Mouse (Mus musculus) megakaryocyte-erythroid progenitor cell, adult 5-6 weeks (primary cell): ENCODE measurements around the gene Paf1. TPM values are rescaled to one million over a fixed set of nuclear protein-coding genes. Genes with fewer than 3 reads are reported as not detected.
A peak's percentile ranks its signal among the peaks of the same experiment; 100 is the strongest.
"Not testable (repeated sequence)": the region's sequence is repeated elsewhere in the genome, so short reads cannot be mapped to it uniquely, and the experiment has no call there.

ENCODE experiments used
- ATAC-seq: replicated peaks from 2 replicates; pipeline ENCODE4 v1.8.0; 2016; ENCODE audit warnings: mild to moderate bottlenecking, inconsistent platforms; ENCODE audit not compliant: severe bottlenecking, poor library complexity, low FRiP score, low TSS enrichment
- total RNA-seq, 2 experiments: library from RNA; stranded (forward) in 1 of 2; stranded (reverse) in 1 of 2; fragments of 200-1000, 215-1000 nt in 1 of 2; fragments of >200 nt in 1 of 2; fragmentation: Nextera tagmentation in 1 of 2; gene quantifications; 2 replicates each; pipeline ENCODE4 v1.2.3; 2014 to 2017

Paf1 gene
- total RNA-seq, 2 experiments from 2014 or later, result 84.6 to 129 TPM

DNA sequence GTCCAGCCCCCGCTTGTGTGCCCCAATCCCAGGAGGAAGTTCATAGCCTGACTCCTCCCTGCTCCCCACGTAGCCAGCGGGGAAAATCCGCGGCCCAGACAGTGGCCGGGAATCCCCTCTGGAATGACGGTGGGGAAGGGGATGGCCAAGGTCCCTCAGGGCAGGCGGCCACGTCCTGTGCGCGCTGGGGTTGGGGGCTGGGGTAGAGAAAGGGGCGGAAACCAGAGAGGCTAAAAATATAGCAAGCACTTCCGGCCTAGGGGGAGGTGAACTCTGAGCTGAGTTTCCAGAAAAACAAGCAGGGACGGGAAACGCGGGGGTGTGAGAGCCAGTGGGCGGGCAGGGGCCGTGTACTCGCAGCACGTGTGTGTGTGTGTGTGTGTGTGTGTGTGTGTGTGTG lies 10.8 kb upstream of the Paf1 start:
- ATAC-seq, result no peak

DNA sequence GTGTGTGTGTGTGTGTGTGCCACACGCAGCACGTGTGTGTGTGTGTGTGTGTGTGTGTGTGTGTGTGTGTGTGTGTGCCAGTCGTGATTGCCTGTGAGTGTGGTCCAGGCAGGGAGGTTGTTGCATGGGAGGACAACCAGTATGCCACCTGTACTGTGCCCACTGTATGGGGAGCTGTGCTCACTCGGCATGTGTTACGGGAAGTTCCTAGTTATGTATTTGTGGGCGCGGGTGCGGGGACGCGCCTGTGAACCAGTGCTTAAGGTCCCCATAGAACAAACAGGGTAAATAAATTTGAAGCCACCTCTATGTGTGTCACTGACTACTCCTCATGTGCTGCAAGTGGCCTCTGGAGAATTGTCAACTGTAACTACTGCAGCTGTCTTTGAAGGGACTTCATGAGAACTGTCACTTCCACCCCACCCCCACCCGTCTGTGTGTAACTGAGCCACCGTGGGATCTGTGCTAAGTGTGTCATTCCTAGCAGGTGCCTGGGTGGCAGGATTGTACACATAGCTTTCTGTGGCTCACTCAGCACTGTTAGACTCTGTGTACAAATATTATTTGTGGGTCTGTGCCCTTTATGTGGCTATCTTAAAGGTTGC lies 10.3 kb upstream of the Paf1 start:
- no peak for ATAC-seq

DNA sequence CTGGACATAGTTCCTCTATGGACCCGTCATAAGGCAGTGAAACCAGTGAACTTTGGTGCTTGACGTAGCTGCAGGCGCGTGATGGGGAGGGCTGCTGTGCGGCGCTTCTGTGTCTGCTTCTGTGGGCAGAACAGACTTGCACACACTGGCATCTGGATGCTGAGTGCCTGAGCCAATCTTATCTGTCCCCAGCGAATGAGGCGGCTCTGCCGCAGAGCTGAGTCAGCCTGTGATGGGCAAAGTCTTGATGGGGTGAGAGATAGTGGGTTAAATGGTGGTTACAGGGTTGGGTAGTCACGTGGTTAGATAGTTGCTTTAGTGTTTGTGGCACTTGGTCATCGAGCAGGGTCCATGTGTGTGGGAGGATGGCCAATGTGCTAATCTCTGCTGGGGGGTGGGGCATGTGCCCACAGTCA lies 9.8 kb upstream of the Paf1 start:
- ATAC-seq, result peak; percentile 61

DNA sequence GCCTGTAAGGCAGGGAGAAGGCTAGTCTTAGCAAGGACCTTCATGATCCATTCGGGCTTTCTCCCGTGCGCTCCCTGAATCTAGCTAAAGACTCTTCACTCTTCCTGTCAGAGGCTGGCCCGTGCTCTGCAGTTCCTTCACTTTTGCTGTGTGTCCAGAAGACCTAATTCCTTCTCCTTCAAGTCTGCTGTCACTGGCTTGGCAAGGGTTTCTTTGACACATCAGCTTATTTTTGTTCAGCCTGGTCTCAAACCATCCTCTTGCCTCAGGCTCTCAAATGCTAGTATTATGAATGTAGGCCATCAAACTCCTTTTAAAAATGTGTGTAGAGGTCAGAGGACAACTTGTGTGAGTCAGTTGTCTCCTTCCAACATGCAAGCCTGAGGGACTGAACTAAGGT lies 9.1 kb upstream of the Paf1 start:
- no peak for ATAC-seq

DNA sequence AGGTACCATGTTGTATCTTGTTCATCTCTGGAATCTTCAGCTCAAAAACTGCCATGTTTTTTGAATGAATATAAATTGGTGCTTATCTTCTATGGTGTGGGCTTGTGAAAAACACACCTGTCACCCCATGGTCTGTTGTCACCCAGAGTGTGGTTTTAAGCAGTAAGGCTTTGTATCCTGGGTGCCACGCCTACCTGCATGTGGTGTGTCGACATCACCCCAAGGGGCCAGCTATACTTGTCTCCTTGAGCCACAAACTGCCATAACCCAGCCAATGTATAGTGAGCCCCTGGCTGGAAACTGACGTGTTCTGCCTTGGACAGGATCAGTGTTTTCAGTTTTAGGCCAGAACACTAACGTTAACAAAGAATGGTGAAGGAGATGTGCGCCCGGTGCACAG lies 8.6 kb upstream of the Paf1 start:
- no peak for ATAC-seq

DNA sequence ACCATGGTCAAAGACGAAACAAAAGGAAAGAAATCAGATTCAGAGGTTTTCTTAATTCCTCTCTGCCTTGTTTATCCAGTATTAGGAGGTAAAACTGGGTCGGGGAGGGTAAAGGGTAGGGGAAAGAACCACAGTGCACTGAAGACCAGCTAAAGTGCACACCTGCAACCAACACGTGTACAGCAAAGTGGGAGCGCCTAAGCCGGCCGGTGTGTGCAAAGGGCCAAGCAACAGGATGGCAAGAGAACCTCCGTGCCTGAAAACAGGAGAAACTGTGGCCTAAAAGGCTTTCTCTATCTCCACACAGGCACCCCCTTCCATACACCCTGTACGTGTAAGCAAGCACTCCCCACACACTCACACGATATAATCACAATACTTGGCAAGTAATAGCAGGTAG lies 7.6 kb upstream of the Paf1 start:
- ATAC-seq, result no peak

DNA sequence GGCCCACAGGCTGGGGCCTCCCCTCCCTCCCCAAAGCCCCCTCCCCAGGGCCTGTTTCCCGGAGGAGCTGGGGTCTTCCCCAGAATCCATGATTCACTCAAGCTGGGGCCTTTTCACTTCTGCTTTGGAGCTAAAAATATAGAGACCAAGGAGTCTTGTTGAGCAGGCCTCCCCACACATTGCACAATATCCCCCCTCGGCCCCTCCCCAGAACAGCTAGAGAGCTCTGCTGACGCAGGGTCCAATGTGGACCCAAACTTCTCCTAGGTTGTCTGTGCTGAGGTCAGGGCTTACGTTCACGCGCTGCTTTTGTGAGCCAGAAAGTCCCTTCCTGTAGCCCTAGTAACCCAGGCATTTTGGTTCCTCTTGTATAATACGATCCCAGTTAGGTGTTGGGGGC lies 6.7 kb upstream of the Paf1 start:
- no peak for ATAC-seq

DNA sequence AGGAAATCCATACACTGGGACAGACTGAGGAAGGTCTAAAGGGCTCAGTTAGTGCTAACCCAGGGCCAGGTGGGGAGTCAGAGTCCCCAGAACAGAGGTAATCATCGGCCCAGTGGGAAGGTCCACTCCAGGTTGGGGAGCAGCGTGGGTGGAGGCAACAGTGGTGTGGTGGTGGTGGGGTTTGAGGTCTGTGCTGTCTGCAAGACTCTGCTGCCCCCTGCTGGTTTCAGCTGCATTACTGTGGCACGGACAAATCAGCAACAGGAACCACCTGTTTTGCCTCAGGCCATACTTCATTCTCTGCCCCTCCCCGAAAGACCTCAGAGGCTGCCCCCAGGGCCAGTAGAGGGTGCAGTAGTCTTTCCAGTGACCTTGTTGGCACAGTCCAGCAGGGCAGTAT lies 6.3 kb upstream of the Paf1 start:
- peak; percentile 61 for ATAC-seq

DNA sequence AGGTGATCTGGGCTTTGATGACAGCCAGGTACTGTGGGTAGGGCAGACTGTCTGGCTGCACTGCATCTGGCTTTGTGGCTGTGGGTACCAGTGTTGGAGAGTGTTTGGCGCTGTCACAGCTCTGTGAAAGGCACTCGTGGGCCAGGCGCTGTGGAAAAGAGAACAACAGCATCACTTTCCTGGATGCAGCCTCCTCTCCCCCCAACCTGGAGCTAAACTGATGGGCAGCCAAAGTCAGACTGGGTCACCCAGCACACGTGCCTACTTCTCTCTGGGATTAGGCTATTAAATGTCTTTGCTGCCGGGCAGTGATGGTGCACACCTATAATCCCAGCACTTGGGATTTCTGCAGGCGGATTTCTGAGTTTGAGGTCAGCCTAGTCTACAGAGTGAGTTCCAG lies 5.9 kb upstream of the Paf1 start:
- ATAC-seq, result not testable (repeated sequence)

DNA sequence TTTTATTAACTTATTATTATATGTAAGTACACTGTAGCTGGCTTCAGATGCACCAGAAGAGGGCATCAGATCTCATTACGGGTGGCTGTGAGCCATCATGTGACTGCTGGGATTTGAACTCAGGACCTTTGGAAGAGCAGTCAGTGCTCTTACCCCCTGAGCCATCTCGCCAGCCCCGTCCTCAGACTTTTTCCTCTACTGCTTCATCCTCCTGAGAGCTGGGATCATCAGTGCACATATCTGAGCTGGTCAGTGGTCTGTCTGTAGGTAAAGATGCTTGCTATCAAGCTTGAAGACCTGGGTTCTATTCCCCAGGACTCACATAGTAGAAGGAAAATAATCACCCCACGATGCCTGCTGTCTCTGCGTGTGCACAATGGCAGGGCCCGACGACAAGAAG lies 5.4 kb upstream of the Paf1 start:
- not testable (repeated sequence) for ATAC-seq

DNA sequence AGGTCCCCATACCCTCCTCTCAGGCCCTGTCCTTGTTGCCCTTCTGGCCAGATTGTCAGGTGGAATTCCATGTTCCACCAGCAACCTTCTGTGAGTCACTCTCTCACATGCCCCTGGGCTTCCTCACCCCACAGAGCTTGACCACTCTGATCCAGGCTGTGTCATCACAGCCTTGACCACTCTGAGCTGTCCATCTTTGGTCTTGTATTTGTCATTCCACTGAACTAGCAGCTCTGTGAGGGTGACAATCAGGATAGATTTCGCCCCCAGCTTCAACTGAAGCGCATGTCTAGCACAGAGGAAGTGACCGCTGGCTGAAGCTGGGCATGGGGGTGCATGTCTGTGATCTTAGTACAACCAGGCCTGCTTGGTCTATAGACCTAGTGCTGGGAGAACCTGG lies 2.4 kb upstream of the Paf1 start:
- ATAC-seq, result no peak

DNA sequence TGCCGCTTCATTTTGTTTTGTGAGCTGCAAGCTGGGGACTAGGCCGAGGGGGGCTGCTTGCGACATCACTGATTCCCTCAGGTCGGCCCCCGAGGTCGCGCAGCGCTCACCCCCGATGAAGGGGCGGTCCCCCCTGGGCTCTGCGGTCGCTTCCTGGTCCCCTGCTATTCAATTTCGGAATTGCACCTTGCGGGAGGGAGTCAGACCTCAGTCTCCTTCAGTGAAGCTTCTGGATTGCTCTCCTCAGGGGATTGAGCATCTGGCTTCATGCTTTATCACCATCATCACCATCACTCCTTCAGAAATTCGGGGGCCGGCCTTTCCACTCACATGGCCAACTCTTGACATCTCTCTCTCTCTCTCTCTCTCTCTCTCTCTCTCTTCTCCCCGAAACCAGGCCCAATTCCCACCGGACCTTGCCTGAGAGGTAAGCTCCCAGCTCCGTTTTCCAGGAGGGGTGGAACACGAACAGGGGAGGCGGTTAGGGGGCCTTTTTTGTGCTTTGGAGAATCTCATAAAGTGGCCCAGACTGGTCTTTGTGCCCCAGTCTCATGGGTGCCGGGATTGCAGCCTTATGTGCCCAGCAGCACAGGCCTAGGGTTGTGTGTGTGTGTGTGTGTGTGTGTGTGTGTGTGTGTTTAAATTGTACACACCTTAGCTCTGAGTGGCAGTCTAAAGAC lies 661 bp downstream of the Paf1 start:
- no peak for ATAC-seq

DNA sequence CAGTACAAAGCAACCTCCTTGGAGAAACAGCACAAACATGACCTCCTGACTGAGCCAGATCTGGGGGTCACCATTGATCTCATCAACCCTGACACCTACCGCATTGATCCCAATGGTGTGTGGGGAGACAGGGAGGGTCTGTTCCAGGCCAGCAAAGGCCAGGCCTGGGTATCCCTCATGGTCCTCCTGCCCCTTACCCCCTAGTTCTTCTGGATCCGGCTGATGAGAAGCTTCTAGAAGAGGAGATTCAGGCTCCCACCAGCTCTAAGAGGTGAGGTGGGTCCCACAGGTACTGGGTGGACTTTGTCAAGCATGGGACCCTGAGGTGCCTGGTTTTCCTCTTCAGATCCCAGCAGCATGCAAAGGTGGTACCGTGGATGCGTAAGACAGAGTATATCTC lies 2.7 kb downstream of the Paf1 start:
- no peak for ATAC-seq

DNA sequence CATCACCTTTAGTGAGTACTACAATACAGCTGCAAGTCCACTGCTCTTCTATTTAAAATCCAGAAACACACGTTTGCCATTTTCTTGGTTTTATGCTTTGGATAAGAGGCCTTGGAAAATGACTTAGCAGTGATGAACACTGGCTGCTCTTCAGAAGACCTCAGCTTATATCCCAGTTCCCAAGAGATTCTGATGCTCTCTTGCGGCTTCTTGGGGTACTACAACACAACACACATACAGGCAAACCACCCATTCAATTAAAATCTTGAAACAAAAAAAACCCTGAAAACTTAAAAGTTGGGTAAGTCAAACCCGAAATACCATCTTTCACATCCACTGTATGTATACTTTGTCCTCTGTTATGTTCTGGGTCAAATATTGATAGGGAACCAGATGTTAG lies 5.2 kb downstream of the Paf1 start:
- ATAC-seq, result no peak

DNA sequence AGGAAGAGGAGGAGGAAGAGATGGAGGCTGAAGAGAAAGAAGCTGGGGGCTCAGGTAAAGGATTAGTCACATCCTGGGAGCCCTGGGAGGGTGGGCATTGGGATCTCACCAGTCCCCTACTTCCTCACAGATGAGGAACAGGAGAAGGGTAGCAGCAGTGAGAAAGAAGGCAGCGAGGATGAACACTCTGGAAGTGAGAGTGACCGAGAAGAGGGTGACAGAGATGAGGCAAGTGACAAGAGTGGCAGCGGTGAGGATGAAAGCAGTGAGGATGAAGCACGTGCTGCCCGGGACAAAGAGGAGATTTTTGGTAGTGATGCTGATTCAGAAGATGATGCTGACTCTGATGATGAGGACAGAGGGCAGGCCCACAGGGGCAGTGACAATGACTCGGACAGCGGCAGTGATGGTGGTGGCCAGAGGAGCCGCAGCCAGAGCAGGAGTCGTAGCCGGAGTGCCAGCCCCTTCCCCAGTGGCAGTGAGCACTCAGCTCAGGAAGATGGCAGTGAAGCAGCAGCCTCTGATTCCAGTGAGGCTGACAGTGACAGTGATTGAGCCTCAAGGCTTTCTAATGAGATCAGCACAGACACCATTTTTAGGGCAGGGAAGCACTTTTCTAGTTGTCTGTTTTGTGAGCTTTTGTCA lies 6.1 kb downstream of the Paf1 start:
- no peak for ATAC-seq

DNA sequence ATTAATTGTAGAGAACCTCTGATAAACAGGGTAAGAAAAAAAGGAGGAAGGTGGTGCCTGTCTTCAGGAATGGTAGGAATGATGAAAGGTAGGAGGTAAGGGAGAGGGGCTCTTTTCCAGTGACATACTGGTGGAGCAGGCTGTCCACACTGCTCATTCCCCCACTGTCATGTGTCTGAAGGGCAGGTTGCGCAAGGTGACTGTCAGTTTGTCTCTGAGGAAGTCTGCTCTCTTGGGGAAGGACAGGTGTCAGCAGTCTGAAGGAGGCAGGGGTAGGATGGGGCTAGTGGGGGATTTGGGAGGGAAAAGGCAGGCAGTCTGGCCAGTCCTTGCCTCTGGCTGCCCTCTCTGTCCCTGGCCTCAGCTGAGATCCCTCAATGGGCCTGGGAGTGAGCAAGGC lies 8.3 kb downstream of the Paf1 start:
- ATAC-seq, result no peak

DNA sequence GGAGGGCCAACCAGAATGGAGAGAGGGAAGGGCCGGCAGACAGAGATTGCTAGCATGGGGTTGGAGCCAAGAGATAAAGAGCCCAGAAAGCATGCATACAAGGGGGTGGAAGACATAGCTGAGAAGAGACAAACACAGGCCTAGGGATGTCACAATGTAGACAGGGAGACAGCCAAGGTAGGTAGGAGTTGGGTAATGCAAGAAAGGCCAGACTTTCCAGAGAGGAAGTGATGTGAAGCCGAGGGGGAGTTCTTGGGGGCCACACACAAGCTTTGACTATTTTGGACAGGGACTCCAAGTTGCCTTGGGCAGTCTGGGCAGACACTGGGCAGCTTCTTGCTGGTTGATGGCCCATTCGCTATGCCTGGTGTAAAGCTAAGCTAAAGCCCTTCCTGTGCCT lies 9.2 kb downstream of the Paf1 start:
- ATAC-seq, result no peak

DNA sequence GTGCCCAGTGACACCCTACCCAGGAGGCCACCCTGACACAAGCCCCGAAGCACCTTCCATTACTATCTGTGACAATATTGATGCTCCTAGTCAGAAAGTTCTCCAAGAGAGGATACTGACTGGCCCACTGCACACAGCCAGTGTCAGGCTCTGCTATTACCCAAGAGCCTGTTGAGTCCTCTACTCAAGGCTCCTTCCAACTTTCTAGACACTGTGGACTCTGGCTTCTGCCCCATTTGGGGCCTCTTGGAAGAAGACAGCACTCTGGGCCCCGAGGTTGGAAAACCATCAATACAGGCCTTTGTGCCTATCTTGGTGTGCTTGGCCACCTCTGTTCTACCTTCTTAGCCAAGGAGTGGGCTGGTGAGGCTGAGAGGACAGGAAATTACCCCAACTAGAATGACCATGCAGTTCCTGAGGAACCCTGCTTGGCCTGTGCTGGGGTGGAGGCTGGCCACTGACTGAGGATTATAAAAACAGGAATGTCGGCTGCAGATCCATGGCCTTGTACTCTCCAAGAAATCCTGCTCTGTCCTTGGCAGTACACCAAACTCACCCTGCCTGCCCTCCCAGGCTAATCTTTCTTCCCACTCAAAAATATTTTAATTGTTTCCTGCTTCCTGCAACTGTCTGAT lies 18.2 kb downstream of the Paf1 start:
- no peak for ATAC-seq

DNA sequence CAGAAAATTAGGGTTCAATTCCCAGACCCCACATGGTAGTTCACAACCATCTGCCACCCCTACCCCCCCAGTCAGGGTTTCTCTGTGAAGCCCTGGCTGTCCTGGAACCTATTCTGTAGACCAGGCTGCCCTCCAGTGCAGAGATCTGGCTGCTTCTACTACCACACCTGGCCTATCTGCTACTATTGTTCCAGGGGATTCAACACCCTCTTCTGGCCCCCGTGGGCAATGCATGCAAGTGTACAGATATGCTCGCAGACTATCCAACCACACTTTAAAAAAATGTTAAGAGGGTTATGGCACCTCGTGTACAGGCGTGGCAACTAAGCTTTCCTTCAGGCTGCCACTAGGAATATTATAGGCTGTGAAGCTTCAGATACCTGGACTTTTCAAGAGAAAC lies 20.1 kb downstream of the Paf1 start:
- 0 out of 2 replicates have a peak, but pooled peaks have one; percentile 48 for ATAC-seq

DNA sequence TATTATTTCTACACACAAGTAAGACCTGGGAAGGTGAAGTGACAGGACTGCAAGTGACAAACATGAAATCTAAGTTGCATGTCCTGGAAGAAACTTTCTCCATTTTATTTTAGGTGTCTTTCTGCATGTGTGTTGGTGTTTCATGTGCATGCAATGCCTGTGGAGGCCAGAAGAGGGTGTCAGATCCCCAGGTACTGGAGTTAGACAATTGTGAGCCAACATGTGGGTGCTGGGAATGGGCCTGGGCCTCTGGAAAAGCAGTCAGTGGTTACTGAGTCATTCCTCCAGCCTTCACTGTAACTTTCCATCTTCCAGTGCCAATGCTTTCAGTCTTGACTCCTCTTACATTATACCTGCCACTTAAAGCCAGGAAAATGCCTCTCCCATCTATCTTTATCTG lies 24.6 kb downstream of the Paf1 start:
- ATAC-seq, result no peak
